Mouse (Mus musculus): ENCODE data around the gene Gabrr1. TPM values are rescaled to one million over a fixed set of nuclear protein-coding genes. Genes with fewer than 3 reads are reported as not detected.

The Gabrr1 gene
- total and polyA plus RNA-seq, 2 experiments from 2014 or later: 1.4 TPM

DNA sequence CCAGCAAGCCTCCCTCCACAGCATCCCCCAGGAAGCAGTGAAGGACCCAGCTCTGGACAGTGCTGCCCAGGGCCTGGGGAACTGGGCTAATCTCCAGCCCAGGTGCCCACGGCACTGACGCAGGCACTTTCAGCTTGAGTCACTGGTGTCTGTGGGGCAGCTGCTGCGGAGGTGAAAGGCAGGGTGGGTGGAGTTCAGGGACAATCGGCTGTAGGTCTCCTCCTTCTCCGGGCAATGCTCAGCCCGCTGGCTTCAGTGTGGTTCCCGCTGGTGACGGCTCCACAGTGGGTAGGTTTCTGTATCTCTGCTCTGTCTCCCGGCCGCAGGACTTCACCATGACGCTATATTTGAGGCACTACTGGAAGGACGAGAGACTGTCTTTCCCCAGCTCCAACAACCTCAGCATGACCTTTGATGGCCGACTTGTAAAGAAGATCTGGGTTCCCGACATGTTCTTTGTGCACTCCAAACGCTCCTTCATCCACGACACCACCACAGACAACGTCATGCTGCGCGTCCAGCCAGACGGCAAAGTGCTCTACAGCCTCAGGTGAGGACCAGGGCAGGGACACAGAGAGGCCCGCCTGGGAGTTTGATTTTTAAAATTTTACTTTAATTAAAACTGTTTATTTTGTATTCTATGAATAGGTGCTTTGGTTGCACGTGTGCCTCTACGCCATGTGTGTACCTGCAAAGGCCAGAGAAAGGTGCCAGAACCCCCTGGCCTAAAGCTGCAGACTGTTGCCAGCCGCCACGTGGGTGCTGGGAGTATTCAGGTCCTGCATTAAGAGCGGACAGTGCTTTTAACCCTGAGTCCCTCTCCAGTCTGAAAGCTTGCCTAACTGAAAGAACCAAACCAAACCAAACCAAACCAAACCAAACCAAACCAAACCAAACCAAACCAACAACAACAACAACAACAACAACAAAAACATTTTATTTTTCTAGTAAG lies 20.0 kb downstream of the Gabrr1 start:
- ATAC-seq (ENCODE audit: low FRiP score) (no peak), DNase-seq (ENCODE audit: low spot score) (no peak)
- no peak overlapping the region for H3K4me3 ChIP-seq (ENCODE audit: low read depth, low read length)
- H3K27ac ChIP-seq (ENCODE audit: low read depth, low read length): no peak overlapping the region
- H3K4me2 ChIP-seq (ENCODE audit: low read depth, low read length, poor library complexity, severe bottlenecking): no peak overlapping the region
- no peaks in the 10 kb centered on the region for H3K27me3 ChIP-seq (ENCODE audit: insufficient read depth, low read length)
- TF ChIP-seq CTCF (IDR thresholded peaks at IDR 0.05): no peak
- WGBS: 86% methylated on average over 26 of the region's 26 CpGs
- H3K36me3 ChIP-seq (ENCODE audit: insufficient read depth, low read length): no peaks in the 10 kb centered on the region
- no peaks in the 10 kb centered on the region for H3K9me3 ChIP-seq (ENCODE audit: low read length)
- no peak overlapping the region for H3K9ac ChIP-seq (replicated peaks; ENCODE audit: low read length, poor library complexity, severe bottlenecking)
- no peaks in the 10 kb centered on the region for H3K4me1 ChIP-seq (ENCODE audit: insufficient read depth, low read length)

DNA sequence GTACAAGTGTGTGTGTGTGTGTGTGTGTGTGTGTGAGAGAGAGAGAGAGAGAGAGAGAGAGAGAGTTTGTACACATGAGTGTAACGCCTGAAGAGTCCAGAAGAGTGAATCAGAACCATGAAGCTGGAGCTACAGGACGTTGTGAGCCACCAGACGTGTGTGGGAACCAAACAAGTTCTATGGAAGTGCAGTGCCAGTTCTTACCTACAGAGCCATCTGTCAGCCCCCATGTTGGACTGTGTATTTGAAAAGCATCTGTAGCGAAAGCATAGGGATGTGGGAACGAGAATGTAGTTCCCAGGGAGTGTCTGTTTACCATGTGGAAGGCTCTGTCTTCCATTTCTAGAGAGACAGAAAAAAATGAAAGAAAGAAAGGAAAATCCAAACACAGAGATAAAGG lies 51.2 kb downstream of the Gabrr1 start:
- DNase-seq (ENCODE audit: low spot score) (no peak), ATAC-seq (ENCODE audit: low FRiP score) (no peak)
- Histone ChIP-seq H3K36me3 (ENCODE audit: insufficient read depth, low read length) (peaks cover 36% of the 10 kb centered on the region), H3K9me3 (ENCODE audit: low read length) (no peaks in the 10 kb centered on the region), H3K4me3 (ENCODE audit: low read depth, low read length) (no peak overlapping the region), H3K4me1 (ENCODE audit: insufficient read depth, low read length) (no peaks in the 10 kb centered on the region), H3K27me3 (ENCODE audit: insufficient read depth, low read length) (no peaks in the 10 kb centered on the region), H3K4me2 (ENCODE audit: low read depth, low read length, poor library complexity, severe bottlenecking) (no peak overlapping the region), H3K27ac (ENCODE audit: low read depth, low read length) (no peak overlapping the region), H3K9ac (replicated peaks; ENCODE audit: low read length, poor library complexity, severe bottlenecking) (no peak overlapping the region)
- WGBS: 83% methylated on average over 5 of the region's 5 CpGs
- TF ChIP-seq CTCF (IDR thresholded peaks at IDR 0.05): no peak

DNA sequence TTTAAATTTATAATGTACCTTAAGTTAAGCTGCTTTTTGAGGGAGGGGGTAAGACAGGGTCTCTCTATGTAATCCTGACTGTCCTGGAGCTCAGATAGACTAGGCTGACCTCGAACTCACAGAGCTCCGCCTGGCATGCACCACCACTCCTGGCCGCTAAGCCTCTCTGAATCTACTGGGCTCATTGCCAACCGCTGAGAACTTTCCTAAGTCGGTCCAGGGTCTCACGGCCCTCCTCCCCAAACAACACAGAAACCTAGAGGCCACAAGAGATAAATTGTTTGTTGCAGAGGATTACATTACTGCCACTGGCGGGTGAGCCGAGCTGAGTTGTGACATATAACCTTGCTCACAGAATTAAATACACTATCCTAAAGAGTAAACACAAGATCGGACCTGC lies 55.8 kb downstream of the Gabrr1 start:
- ATAC-seq (ENCODE audit: low FRiP score): no peak
- peak; percentile 79 for DNase-seq (ENCODE audit: low spot score)
- Histone ChIP-seq H3K4me3 (ENCODE audit: low read depth, low read length) (peak overlapping the region; percentile 71), H3K4me1 (ENCODE audit: insufficient read depth, low read length) (no peaks in the 10 kb centered on the region), H3K27me3 (ENCODE audit: insufficient read depth, low read length) (no peaks in the 10 kb centered on the region), H3K4me2 (ENCODE audit: low read depth, low read length, poor library complexity, severe bottlenecking) (peak overlapping the region; percentile 81), H3K9me3 (ENCODE audit: low read length) (no peaks in the 10 kb centered on the region), H3K36me3 (ENCODE audit: insufficient read depth, low read length) (peaks cover 12% of the 10 kb centered on the region), H3K27ac (ENCODE audit: low read depth, low read length) (peak overlapping the region; percentile 94; the same call in 1 of the 2 replicates), H3K9ac (replicated peaks; ENCODE audit: low read length, poor library complexity, severe bottlenecking) (peak overlapping the region; percentile 86)
- 9% methylated on average over 9 of the region's 9 CpGs for WGBS
- TF ChIP-seq CTCF (IDR thresholded peaks at IDR 0.05): peak; percentile 53

DNA sequence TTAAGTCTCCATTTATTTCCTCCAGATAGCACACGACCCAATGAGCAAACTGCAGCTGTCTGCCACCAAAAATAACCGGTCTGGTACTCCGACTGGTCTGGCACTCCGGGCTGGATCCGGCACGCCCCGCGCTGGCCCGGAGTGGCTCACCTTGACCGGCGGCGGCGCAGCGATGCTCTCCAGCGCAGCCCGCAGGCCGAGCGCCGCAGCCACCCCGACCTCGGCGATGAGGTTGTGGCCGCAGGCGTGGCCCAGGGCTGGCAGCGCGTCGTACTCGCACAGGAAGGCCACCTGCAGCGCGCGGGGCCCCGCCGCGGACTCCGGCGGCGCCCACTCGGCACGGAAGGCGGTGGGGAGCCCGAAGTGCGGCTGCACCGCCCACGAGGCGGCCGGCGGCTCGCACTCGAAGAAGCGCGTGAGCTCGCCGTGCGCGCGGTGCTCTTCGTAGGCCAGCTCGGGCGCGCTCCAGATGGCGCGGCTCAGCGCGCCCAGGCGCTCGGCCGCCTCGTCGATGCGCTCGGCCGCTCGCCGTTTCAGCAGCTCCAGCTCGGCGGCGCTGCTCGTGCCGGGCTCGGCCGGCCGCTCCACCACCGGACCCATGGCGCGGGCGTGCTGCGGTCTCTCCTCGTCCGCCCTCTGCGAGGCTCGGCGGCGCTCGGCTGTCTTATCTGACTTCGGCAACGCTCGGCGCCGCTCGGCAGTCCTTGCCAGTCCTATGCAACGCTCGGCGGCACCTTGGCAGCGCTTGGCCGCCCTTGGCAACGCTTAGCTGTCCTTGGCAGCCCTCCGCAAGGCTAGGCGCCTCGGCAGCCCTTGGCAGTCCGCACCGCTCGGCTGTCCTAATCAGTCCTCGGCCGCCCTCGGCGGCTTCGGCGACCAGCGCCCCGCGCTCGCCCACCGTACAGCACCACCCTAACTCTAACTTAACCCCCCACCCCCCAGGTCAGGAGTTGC lies 56.7 kb downstream of the Gabrr1 start:
- peak; percentile 94 for ATAC-seq (ENCODE audit: low FRiP score)
- TF ChIP-seq CTCF (IDR thresholded peaks at IDR 0.05): peak; percentile 48
- peak overlapping the region; percentile 86 for H3K9ac ChIP-seq (replicated peaks; ENCODE audit: low read length, poor library complexity, severe bottlenecking)

DNA sequence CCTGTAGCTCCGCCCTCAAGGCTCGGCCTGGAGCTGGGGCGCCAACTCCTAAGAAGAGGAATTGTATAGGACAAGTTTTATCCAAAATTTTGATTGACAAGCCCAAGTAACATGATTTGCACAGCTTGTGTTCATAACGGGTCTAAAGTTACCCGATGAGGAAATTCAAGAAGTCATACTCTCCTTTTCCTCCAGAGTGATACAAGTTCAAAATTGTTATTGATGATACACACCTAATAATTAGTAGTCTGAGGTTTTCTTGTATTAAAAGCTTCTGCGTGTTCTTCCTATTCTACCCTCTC lies 57.4 kb downstream of the Gabrr1 start, which contains the start of gene Pm20d2:
TSS of gene Pm20d2 (minus strand) at position 3 of the 302 bp plus-strand sequence.
- DNase-seq (ENCODE audit: low spot score) (no peak), ATAC-seq (ENCODE audit: low FRiP score) (no peak)
- peak within 1 kb of the TSS; percentile 94 for H3K27ac ChIP-seq (ENCODE audit: low read depth, low read length)
- WGBS: 12% methylated on average over 6 of the region's 6 CpGs
- TF ChIP-seq CTCF (IDR thresholded peaks at IDR 0.05): no peak
- H3K4me2 ChIP-seq (ENCODE audit: low read depth, low read length, poor library complexity, severe bottlenecking): peak within 1 kb of the TSS; percentile 81
- H3K27me3 ChIP-seq (ENCODE audit: insufficient read depth, low read length): no peaks in the 10 kb centered on the region
- H3K4me3 ChIP-seq (ENCODE audit: low read depth, low read length): peak within 1 kb of the TSS; percentile 71
- peak within 1 kb of the TSS; percentile 86 for H3K9ac ChIP-seq (replicated peaks; ENCODE audit: low read length, poor library complexity, severe bottlenecking)
- no peaks in the 10 kb centered on the region for H3K4me1 ChIP-seq (ENCODE audit: insufficient read depth, low read length)
- peaks cover 7% of the 10 kb centered on the region; the same call in 1 of the 2 replicates for H3K36me3 ChIP-seq (ENCODE audit: insufficient read depth, low read length)
- no peaks in the 10 kb centered on the region for H3K9me3 ChIP-seq (ENCODE audit: low read length)

More for the DNA sequence above, 56.7 kb downstream of the Gabrr1 start:
- under 1% methylated on average over 82 of the region's 123 CpGs for WGBS
- Histone ChIP-seq H3K27ac (ENCODE audit: low read depth, low read length) (peak overlapping the region; percentile 94), H3K4me1 (ENCODE audit: insufficient read depth, low read length) (no peaks in the 10 kb centered on the region), H3K4me2 (ENCODE audit: low read depth, low read length, poor library complexity, severe bottlenecking) (peak overlapping the region; percentile 81), H3K36me3 (ENCODE audit: insufficient read depth, low read length) (peaks cover 7% of the 10 kb centered on the region; the same call in 1 of the 2 replicates), H3K27me3 (ENCODE audit: insufficient read depth, low read length) (no peaks in the 10 kb centered on the region), H3K4me3 (ENCODE audit: low read depth, low read length) (peak overlapping the region; percentile 71), H3K9me3 (ENCODE audit: low read length) (no peaks in the 10 kb centered on the region)
- DNase-seq (ENCODE audit: low spot score): peak; percentile 96
